Mouse (Mus musculus) CH12.LX (cell line): ENCODE data around the gene Bcorl1. TPM values are rescaled to one million over a fixed set of nuclear protein-coding genes. Genes with fewer than 3 reads are reported as not detected.

ENCODE experiments used
- DNase-seq: peaks from one replicate; pipeline ENCODE4 v3.0.0-alpha.2; 2013; ENCODE audit errors: extremely low read depth
- H3K27ac ChIP-seq: 2 replicates; pipeline ENCODE4 v1.5.1; 2012; ENCODE audit warnings: low read depth, mild to moderate bottlenecking, control low read depth, moderate library complexity; ENCODE audit not compliant: insufficient read depth
- H3K27me3 ChIP-seq: replicated peaks from 2 replicates; pipeline ENCODE3; 2012; ENCODE audit warnings: inconsistent platforms
- H3K36me3 ChIP-seq, 2 experiments: replicated peaks in 1 of 2; 2 replicates each; pipeline versions ENCODE3 to v1.6.1; 2012; ENCODE audit warnings: inconsistent platforms in 1 of 2, low read length in 1 of 2, mild to moderate bottlenecking in 1 of 2, mixed read lengths in 1 of 2, moderate library complexity in 1 of 2; ENCODE audit not compliant: control insufficient read depth in 1 of 2, insufficient read depth in 1 of 2
- H3K4me1 ChIP-seq, 2 experiments: 2 replicates each; pipeline ENCODE4 v1.6.1; 2012; ENCODE audit warnings: inconsistent platforms in 1 of 2, moderate library complexity in 1 of 2; ENCODE audit not compliant: insufficient read depth in 2 of 2, control insufficient read depth in 1 of 2
- H3K4me2 ChIP-seq: 2 replicates; pipeline ENCODE4 v1.6.1; 2012; ENCODE audit warnings: low read depth, mild to moderate bottlenecking, control low read depth; ENCODE audit not compliant: poor library complexity, insufficient read depth, severe bottlenecking
- H3K4me3 ChIP-seq, 3 experiments: fragments of 150-350 bp in 1 of 3; sonication (generic) in 1 of 3; replicated peaks in 1 of 3; 2 replicates each; pipeline versions ENCODE3 to v1.5.1; 2011 to 2012; ENCODE audit warnings: low read depth in 2 of 3, low read length in 2 of 3, mild to moderate bottlenecking in 2 of 3, moderate library complexity in 2 of 3, control low read depth in 1 of 3, improper control_type of control experiment in 1 of 3, inconsistent platforms in 1 of 3, mixed read lengths in 1 of 3; ENCODE audit not compliant: poor library complexity in 1 of 3
- H3K79me2 ChIP-seq: replicated peaks from 2 replicates; pipeline ENCODE4 v1.6.1; 2012; ENCODE audit warnings: mild to moderate bottlenecking, moderate library complexity; ENCODE audit not compliant: control insufficient read depth, poor library complexity, insufficient read depth, severe bottlenecking; ENCODE audit errors: extremely low read depth
- H3K9ac ChIP-seq: 2 replicates; pipeline ENCODE4 v1.6.1; 2012; ENCODE audit warnings: low read depth, mild to moderate bottlenecking, control low read depth, moderate library complexity; ENCODE audit not compliant: insufficient read depth
- H3K9me3 ChIP-seq: replicated peaks from 2 replicates; pipeline ENCODE3; 2012; ENCODE audit warnings: low read length, inconsistent platforms, mixed read lengths
- E2F4 ChIP-seq: IDR thresholded peaks from 2 replicates; pipeline ENCODE4 v1.6.1; 2011; ENCODE audit warnings: low read depth, low read length, improper control_type of control experiment; ENCODE audit not compliant: insufficient replicate concordance
- ELF1 ChIP-seq: IDR thresholded peaks from 2 replicates; pipeline ENCODE4 v1.6.1; 2014; ENCODE audit warnings: low read depth, mild to moderate bottlenecking, inconsistent platforms, low read length, improper control_type of control experiment
- GABPA ChIP-seq: IDR thresholded peaks from 2 replicates; pipeline ENCODE4 v1.6.1; 2012; ENCODE audit warnings: low read depth, low read length, improper control_type of control experiment, inconsistent platforms; ENCODE audit not compliant: insufficient replicate concordance
- KAT2A ChIP-seq: IDR thresholded peaks from 2 replicates; pipeline ENCODE4 v1.6.1; 2012; ENCODE audit warnings: low read length, improper control_type of control experiment, inconsistent platforms; ENCODE audit not compliant: insufficient replicate concordance
- MAFK ChIP-seq: IDR thresholded peaks from 2 replicates; pipeline ENCODE4 v1.6.1; 2011; ENCODE audit warnings: low read length, improper control_type of control experiment; ENCODE audit not compliant: insufficient replicate concordance
- MAZ ChIP-seq: IDR thresholded peaks from 2 replicates; pipeline ENCODE4 v1.6.1; 2012; ENCODE audit warnings: low read depth, mild to moderate bottlenecking, inconsistent platforms, low read length, improper control_type of control experiment, moderate library complexity
- MEF2A ChIP-seq: IDR thresholded peaks from 2 replicates; pipeline ENCODE4 v1.6.1; 2014; ENCODE audit warnings: low read depth, mild to moderate bottlenecking, inconsistent platforms, low read length, improper control_type of control experiment, borderline replicate concordance
- MYC ChIP-seq: IDR thresholded peaks from 2 replicates; pipeline ENCODE4 v1.6.1; 2011; ENCODE audit warnings: low read depth, mild to moderate bottlenecking, improper control_type of control experiment, low read length
- PAX5 ChIP-seq: IDR thresholded peaks from 2 replicates; pipeline ENCODE4 v1.6.1; 2012; ENCODE audit warnings: low read length, inconsistent platforms, mixed read lengths
- POLR2AphosphoS2 ChIP-seq: IDR thresholded peaks from 2 replicates; pipeline ENCODE4 v1.6.1; 2011; ENCODE audit warnings: low read depth, low read length, improper control_type of control experiment
- SMC3 ChIP-seq: IDR thresholded peaks from 2 replicates; pipeline ENCODE4 v1.6.1; 2011; ENCODE audit warnings: low read depth, low read length, improper control_type of control experiment
- USF2 ChIP-seq: conservative IDR thresholded peaks from 2 replicates; pipeline ENCODE4 v1.6.1; 2011; ENCODE audit warnings: low read depth, low read length, improper control_type of control experiment
- ZKSCAN1 ChIP-seq: IDR thresholded peaks from 2 replicates; pipeline ENCODE4 v1.6.1; 2012; ENCODE audit warnings: low read depth, inconsistent platforms, low read length, improper control_type of control experiment, borderline replicate concordance
- dilution Hi-C: fragments of 300-500 bp; cut with MboI; formaldehyde crosslinking; loops from 2 replicates; pipeline ENCODE4 v1.14.3; 2020; ENCODE audit warnings: low sequenced_read_pairs; ENCODE audit not compliant: extremely low pct_unique_long_range_greater_than_20kb, extremely low pct_ligation_motif_present
- in situ Hi-C: fragments of 300-500 bp; cut with MboI; formaldehyde crosslinking; loops from 3 replicates; pipeline ENCODE4 v1.14.3; 2019; ENCODE audit warnings: low sequenced_read_pairs, low pct_ligation_motif_present, low pct_unique_long_range_greater_than_20kb, mixed read lengths
- polyA plus RNA-seq: library from polyadenylated mRNA; unstranded; fragments of >175 nt; gene quantifications from 2 replicates; pipeline ENCODE4 v1.2.1, GENCODE M21; 2012; ENCODE audit warnings: low read depth; ENCODE audit not compliant: insufficient read length
- total RNA-seq, 2 experiments: library from RNA; depleted of rRNA; stranded (reverse); fragments of 300-350 nt in 1 of 2; fragments of >200 nt in 1 of 2; gene quantifications; 2 replicates each; pipeline ENCODE4 v1.2.3; 2012 to 2014

Gene Bcorl1
- total and polyA plus RNA-seq, 3 experiments = 0.30 to 2.2 (median 1.9) TPM

DNA sequence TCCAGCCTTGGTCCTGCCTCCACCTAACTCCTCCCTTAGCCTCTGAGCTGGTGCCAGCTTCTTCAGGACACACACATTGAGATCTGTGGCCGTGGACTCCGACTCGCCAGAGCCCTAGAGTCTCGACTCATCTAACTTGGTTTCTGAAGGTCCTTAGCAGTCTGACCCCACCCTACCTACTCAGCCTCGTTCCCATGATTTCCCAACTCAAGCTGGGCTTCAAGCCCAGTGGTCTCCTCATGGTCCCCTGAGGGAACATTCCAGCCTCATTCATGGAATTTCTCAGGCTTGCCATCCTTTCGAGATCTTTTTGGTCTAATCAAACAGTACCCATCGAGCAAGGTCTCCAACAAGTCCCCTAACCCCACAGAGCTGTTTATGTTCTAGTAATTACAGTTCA, 100.8 kb downstream of the Bcorl1 start:
- in situ Hi-C loops (no loop called here), dilution Hi-C loops (no loop called here)
- no peaks in the 10 kb centered on the region for H3K27me3 ChIP-seq
- peaks cover 13 to 29% of the 10 kb centered on the region in 2 experiments for H3K4me1 ChIP-seq
- no peak overlapping the region for H3K4me3 ChIP-seq
- H3K4me2 ChIP-seq = no peak overlapping the region
- TF ChIP-seq USF2 (no peak), KAT2A (no peak), ELF1 (no peak), GABPA (no peak), MYC (no peak), POLR2AphosphoS2 (no peak), MEF2A (no peak)
- H3K36me3 ChIP-seq = peaks cover 0 to 3% of the 10 kb centered on the region in 2 experiments
- H3K79me2 ChIP-seq = peaks cover 2% of the 10 kb centered on the region; the same call in 1 of the 2 replicates
- no peak overlapping the region for H3K9ac ChIP-seq
- H3K9me3 ChIP-seq = no peaks in the 10 kb centered on the region
- H3K27ac ChIP-seq = no peak overlapping the region
- no peak for DNase-seq

DNA sequence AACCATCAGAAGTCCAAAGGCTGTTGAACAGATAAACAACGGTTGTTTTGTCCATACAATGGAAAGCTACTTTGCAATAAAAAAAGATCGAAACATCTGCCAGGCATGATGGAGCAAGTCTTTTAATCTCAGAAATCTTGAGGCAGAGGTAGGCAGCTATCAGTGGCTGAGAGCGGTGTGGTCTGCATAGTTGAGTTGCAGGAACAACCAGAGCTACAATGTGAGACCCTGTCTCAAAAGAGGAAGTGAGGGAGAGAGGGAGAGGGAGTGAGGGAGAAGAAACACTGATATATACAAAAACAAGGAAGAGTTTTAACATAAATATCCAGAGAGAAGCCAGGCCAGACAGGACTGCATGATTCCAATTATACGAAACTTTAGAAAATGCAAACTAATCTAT, 103.5 kb downstream of the Bcorl1 start:
- Histone ChIP-seq H3K9me3 (no peaks in the 10 kb centered on the region), H3K27me3 (no peaks in the 10 kb centered on the region), H3K4me3 (no peak overlapping the region), H3K27ac (no peak overlapping the region), H3K9ac (no peak overlapping the region), H3K4me2 (no peak overlapping the region), H3K4me1 (peaks cover 11 to 18% of the 10 kb centered on the region in 2 experiments), H3K79me2 (peaks cover 9% of the 10 kb centered on the region; the same call in 1 of the 2 replicates), H3K36me3 (peaks cover 0 to 10% of the 10 kb centered on the region in 2 experiments)
- dilution Hi-C loops = no loop called here
- no peak for DNase-seq
- in situ Hi-C loops = no loop called here
- TF ChIP-seq MEF2A (no peak), USF2 (no peak), PAX5 (no peak), POLR2AphosphoS2 (no peak), MAZ (no peak), SMC3 (no peak), E2F4 (no peak), MYC (no peak)

DNA sequence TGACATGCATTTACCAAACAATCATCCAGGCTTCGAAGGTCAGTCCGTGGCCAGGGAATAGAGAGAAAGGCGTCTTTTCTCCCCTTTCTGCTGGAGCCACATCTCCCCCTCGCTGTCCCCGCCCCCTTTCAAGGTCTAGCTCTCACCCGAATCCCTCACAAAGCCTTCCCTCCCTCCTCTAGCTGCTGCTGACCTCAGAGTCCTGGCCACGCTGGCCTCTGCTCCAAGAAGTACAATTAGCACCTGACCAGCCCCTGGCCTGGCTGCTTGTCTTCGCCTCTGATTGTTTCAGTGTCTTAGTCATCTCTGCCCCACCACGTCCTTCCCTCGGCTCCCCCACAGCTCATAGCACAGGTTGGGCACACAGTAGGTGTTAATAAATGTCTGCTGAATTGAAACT, 108.5 kb downstream of the Bcorl1 start:
- Histone ChIP-seq H3K27me3 (no peaks in the 10 kb centered on the region), H3K9me3 (no peaks in the 10 kb centered on the region), H3K27ac (no peak overlapping the region), H3K4me1 (peaks cover 13 to 30% of the 10 kb centered on the region in 2 experiments)
- dilution Hi-C loops (no loop called here), in situ Hi-C loops (no loop called here)
- TF ChIP-seq ZKSCAN1 (peak; percentile 37; the same call in 1 of the 2 replicates), MAFK (no peak)
- TF ChIP-seq, all 38 proteins: peak for 1
- H3K4me3 ChIP-seq = no peak overlapping the region
- no peak for DNase-seq
- peaks cover 0 to 12% of the 10 kb centered on the region in 2 experiments for H3K36me3 ChIP-seq
- H3K79me2 ChIP-seq = peaks cover 18% of the 10 kb centered on the region
- no peak overlapping the region for H3K9ac ChIP-seq
- no peak overlapping the region for H3K4me2 ChIP-seq
